Mouse (Mus musculus): ENCODE measurements around the gene Ccdc50. TPM values are rescaled to one million over a fixed set of nuclear protein-coding genes. Genes with fewer than 3 reads are reported as not detected.

The Ccdc50 gene
- 41.6 and 42.0 TPM in 2 replicates for polyA plus RNA-seq (2015; fragmentation: Nextera tagmentation; extraction: Ambion mirVana)

GRCm38 (mm10) chr16:27388761-27389451 lies at the start of gene Ccdc50:
Gene Ccdc50 (plus strand): TSS chr16:27388869.
- Histone ChIP-seq H3K9me3 (no peaks in the 10 kb centered on the region), H3K4me2 (peak within 1 kb of the TSS; percentile 71), H3K9ac (peak within 1 kb of the TSS; percentile 98), H3K36me3 (no peaks in the 10 kb centered on the region), H3K4me3 (peak within 1 kb of the TSS; percentile 93), H3K4me1 (peaks cover 19% of the 10 kb centered on the region), H3K27ac (peak within 1 kb of the TSS; percentile 95), H3K27me3 (no peaks in the 10 kb centered on the region)
- WGBS: under 1% methylated on average over 60 of the region's 69 CpGs
- ATAC-seq (ENCODE audit: insufficient number of reproducible peaks, insufficient read depth, low FRiP score, low TSS enrichment, low read depth): peak; percentile 91

GRCm38 (mm10) chr16:27347521-27347920 lies 41.1 kb upstream of the Ccdc50 start:
- 66% methylated on average over 3 of the region's 3 CpGs for WGBS
- no peaks in the 10 kb centered on the region for H3K36me3 ChIP-seq
- ATAC-seq (ENCODE audit: insufficient number of reproducible peaks, insufficient read depth, low FRiP score, low TSS enrichment, low read depth): no peak
- no peaks in the 10 kb centered on the region for H3K27me3 ChIP-seq
- no peak overlapping the region for H3K27ac ChIP-seq
- H3K4me2 ChIP-seq: no peak overlapping the region
- H3K4me1 ChIP-seq: no peaks in the 10 kb centered on the region
- no peak overlapping the region for H3K4me3 ChIP-seq
- no peak overlapping the region for H3K9ac ChIP-seq
- H3K9me3 ChIP-seq: no peaks in the 10 kb centered on the region

- Histone ChIP-seq H3K4me2 (no peak overlapping the region), H3K27ac (no peak overlapping the region), H3K36me3 (no peaks in the 10 kb centered on the region), H3K4me3 (no peak overlapping the region), H3K4me1 (no peaks in the 10 kb centered on the region), H3K27me3 (no peaks in the 10 kb centered on the region), H3K9me3 (no peaks in the 10 kb centered on the region), H3K9ac (no peak overlapping the region)
- WGBS: 80% methylated on average over 1 of the region's 1 CpGs
- ATAC-seq (ENCODE audit: insufficient number of reproducible peaks, insufficient read depth, low FRiP score, low TSS enrichment, low read depth): no peak
Measured at GRCm38 (mm10) chr16:27348359-27348758, 40.3 kb upstream of the Ccdc50 start.

DNA sequence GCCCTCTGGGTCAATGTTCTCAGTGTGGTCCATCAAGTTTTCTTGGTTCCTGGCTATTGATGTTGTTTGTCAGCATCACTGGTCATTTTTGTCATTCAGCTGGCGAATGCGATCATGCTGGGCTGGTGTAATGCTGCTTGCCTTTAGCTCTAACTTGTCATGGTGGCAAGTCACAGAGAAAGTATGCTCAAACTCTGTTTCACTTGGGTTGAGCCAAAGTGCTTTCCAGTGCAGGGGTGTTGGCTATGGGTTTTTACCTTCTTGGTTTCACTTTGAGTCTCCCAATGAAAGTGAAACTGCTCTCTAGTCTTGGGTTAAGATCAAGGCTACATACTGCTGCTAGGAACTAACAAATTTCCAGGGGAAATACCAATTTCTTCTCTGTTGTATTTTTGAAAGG lies 39.4 kb upstream of the Ccdc50 start:
- H3K36me3 ChIP-seq: no peaks in the 10 kb centered on the region
- WGBS: 86% methylated on average over 2 of the region's 2 CpGs
- H3K27ac ChIP-seq: no peak overlapping the region
- no peaks in the 10 kb centered on the region for H3K9me3 ChIP-seq
- no peaks in the 10 kb centered on the region for H3K4me1 ChIP-seq
- no peak for ATAC-seq (ENCODE audit: insufficient number of reproducible peaks, insufficient read depth, low FRiP score, low TSS enrichment, low read depth)
- H3K9ac ChIP-seq: no peak overlapping the region
- H3K4me3 ChIP-seq: no peak overlapping the region
- H3K27me3 ChIP-seq: no peaks in the 10 kb centered on the region
- H3K4me2 ChIP-seq: no peak overlapping the region

- ATAC-seq (ENCODE audit: insufficient number of reproducible peaks, insufficient read depth, low FRiP score, low TSS enrichment, low read depth): no peak
- Histone ChIP-seq H3K9ac (no peak overlapping the region), H3K4me3 (no peak overlapping the region), H3K27ac (no peak overlapping the region), H3K4me1 (no peaks in the 10 kb centered on the region), H3K9me3 (no peaks in the 10 kb centered on the region), H3K27me3 (no peaks in the 10 kb centered on the region), H3K4me2 (no peak overlapping the region), H3K36me3 (no peaks in the 10 kb centered on the region)
- 87% methylated on average over 7 of the region's 7 CpGs for WGBS
Measured at GRCm38 (mm10) chr16:27349878-27350532, 38.7 kb upstream of the Ccdc50 start.

DNA sequence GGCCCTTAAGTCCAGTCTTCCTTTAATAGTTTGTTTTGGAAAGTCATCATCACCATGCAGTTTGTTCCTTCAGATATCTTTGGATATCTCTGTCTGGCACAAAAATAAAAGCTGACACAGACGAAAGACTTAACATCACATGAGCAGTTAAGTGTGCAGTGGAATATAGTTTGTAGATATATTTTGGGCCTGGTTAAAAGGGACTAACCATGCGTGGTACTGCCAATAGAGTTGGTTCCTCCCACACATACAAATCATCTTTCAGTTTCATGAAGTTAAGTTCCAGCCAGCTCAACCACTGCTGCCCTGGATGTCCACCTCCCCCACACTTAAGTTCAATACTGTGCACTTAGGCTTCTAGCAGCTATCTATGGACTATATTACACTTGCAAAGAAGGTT lies 34.2 kb upstream of the Ccdc50 start:
- no peaks in the 10 kb centered on the region for H3K27me3 ChIP-seq
- H3K36me3 ChIP-seq: no peaks in the 10 kb centered on the region
- H3K4me1 ChIP-seq: no peaks in the 10 kb centered on the region
- no peak overlapping the region for H3K4me2 ChIP-seq
- H3K9ac ChIP-seq: no peak overlapping the region
- 86% methylated on average over 2 of the region's 2 CpGs for WGBS
- no peaks in the 10 kb centered on the region for H3K9me3 ChIP-seq
- no peak overlapping the region for H3K27ac ChIP-seq
- H3K4me3 ChIP-seq: no peak overlapping the region
- ATAC-seq (ENCODE audit: insufficient number of reproducible peaks, insufficient read depth, low FRiP score, low TSS enrichment, low read depth): no peak

GRCm38 (mm10) chr16:27360059-27360458 lies 28.6 kb upstream of the Ccdc50 start:
- Histone ChIP-seq H3K4me1 (no peaks in the 10 kb centered on the region), H3K27me3 (no peaks in the 10 kb centered on the region), H3K4me3 (no peak overlapping the region)

DNA sequence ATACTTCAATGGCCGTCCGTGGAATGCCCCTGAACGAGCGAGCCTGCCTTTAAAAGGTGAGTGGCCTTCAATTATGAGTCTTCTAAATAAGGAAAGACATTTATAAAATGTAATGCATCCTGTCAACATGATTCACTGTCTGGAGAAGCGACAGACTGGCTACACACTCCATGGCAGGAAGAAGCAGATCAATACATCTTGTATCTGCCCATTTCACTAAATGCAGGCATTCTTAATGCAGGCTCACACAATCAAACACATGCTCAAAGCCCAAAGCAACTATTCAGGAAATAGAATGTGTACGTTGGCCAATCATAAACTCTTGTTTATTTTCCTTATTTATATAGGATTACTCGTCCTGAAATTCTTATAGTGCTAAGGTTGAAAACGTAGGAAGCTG lies 18.5 kb upstream of the Ccdc50 start, which contains the start of gene Uts2b:
TSS of gene Uts2b (minus strand) at position 49 of the 400 bp plus-strand sequence.
- Histone ChIP-seq H3K27ac (no peak within 1 kb of the TSS), H3K9ac (no peak within 1 kb of the TSS), H3K9me3 (no peaks in the 10 kb centered on the region), H3K4me1 (no peaks in the 10 kb centered on the region), H3K36me3 (no peaks in the 10 kb centered on the region), H3K4me3 (no peak within 1 kb of the TSS), H3K27me3 (no peaks in the 10 kb centered on the region), H3K4me2 (no peak within 1 kb of the TSS)
- no peak for ATAC-seq (ENCODE audit: insufficient number of reproducible peaks, insufficient read depth, low FRiP score, low TSS enrichment, low read depth)
- 70% methylated on average over 8 of the region's 8 CpGs for WGBS

More at GRCm38 (mm10) chr16:27360059-27360458, 28.6 kb upstream of the Ccdc50 start:
- H3K27ac ChIP-seq: no peak overlapping the region
- ATAC-seq (ENCODE audit: insufficient number of reproducible peaks, insufficient read depth, low FRiP score, low TSS enrichment, low read depth): no peak
- no peak overlapping the region for H3K9ac ChIP-seq
- 89% methylated on average over 1 of the region's 1 CpGs for WGBS
- H3K36me3 ChIP-seq: no peaks in the 10 kb centered on the region
- no peak overlapping the region for H3K4me2 ChIP-seq
- H3K9me3 ChIP-seq: no peaks in the 10 kb centered on the region

DNA sequence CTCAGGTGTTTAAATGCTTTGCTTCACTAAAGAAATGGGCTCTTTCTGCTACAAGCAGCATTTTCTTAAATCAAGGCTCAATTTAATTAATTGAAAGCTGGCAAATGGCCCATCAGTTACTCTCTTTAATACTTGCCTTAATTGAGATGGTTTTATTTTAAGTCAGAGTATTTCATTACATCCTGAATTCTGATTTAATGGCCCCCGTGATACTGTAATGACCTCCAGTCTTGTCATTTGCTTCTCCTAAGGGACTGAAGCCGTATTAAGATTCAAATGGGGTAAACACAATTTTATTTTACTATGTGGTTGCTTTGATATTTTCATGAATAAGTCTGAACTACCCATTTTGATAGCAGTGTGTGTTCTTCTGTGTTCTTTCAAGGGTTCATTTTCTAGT lies 18.0 kb upstream of the Ccdc50 start:
- Histone ChIP-seq H3K4me2 (no peak overlapping the region), H3K9me3 (no peaks in the 10 kb centered on the region), H3K4me1 (no peaks in the 10 kb centered on the region), H3K27ac (no peak overlapping the region), H3K36me3 (no peaks in the 10 kb centered on the region), H3K4me3 (no peak overlapping the region), H3K9ac (no peak overlapping the region), H3K27me3 (no peaks in the 10 kb centered on the region)
- 57% methylated on average over 2 of the region's 2 CpGs for WGBS
- no peak for ATAC-seq (ENCODE audit: insufficient number of reproducible peaks, insufficient read depth, low FRiP score, low TSS enrichment, low read depth)

- no peak for ATAC-seq (ENCODE audit: insufficient number of reproducible peaks, insufficient read depth, low FRiP score, low TSS enrichment, low read depth)
- Histone ChIP-seq H3K27ac (no peak overlapping the region), H3K4me2 (no peak overlapping the region), H3K27me3 (no peaks in the 10 kb centered on the region), H3K9me3 (no peaks in the 10 kb centered on the region), H3K36me3 (no peaks in the 10 kb centered on the region), H3K4me1 (no peaks in the 10 kb centered on the region), H3K9ac (no peak overlapping the region), H3K4me3 (no peak overlapping the region)
- 74% methylated on average over 3 of the region's 3 CpGs for WGBS
Measured at GRCm38 (mm10) chr16:27374139-27374538, 14.5 kb upstream of the Ccdc50 start.

DNA sequence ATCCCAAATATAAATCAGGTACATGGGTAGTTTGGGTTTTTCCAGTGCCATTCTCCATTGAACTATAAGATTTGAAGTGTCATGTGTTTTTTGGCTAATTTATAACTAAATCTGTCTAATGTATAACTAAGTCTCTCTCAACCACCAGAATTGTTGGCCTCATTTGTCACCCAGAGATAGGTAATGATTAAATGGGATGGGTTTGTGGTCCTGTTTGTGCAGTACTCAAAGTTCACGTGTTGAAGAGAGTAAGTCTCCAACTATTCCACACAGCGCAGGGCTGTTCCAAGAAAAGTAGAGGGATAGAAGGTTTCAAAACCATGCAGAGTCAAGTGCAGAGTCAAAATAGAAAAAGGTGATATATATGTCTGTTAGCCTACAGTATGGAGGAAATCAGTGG lies 13.4 kb upstream of the Ccdc50 start:
- H3K27me3 ChIP-seq: no peaks in the 10 kb centered on the region
- H3K4me3 ChIP-seq: no peak overlapping the region
- no peak overlapping the region for H3K27ac ChIP-seq
- no peak overlapping the region for H3K4me2 ChIP-seq
- H3K9ac ChIP-seq: no peak overlapping the region
- 93% methylated on average over 2 of the region's 2 CpGs for WGBS
- H3K4me1 ChIP-seq: no peaks in the 10 kb centered on the region
- no peaks in the 10 kb centered on the region for H3K36me3 ChIP-seq
- H3K9me3 ChIP-seq: no peaks in the 10 kb centered on the region
- no peak for ATAC-seq (ENCODE audit: insufficient number of reproducible peaks, insufficient read depth, low FRiP score, low TSS enrichment, low read depth)

DNA sequence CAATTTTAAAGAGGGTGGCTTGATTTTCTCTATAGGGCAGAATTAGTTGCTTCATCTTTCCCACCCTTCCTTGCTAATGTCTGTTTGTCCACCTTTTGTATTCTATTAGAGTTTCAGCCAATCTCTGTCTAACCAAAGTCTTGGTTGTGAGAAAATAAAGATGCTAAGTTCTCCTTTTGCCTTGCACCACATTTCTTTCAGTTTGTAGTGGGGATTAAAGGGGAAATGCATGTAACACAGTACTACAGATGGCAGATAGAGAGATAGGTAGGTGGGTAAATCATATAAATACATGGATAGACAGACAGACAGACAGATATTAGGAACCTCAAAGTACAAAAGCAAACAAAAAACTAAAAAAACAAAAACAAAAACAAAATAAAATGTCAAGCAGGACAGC lies 12.1 kb upstream of the Ccdc50 start:
- no peaks in the 10 kb centered on the region for H3K9me3 ChIP-seq
- H3K4me3 ChIP-seq: no peak overlapping the region
- H3K4me1 ChIP-seq: no peaks in the 10 kb centered on the region
- H3K27ac ChIP-seq: no peak overlapping the region
- H3K27me3 ChIP-seq: no peaks in the 10 kb centered on the region
- ATAC-seq (ENCODE audit: insufficient number of reproducible peaks, insufficient read depth, low FRiP score, low TSS enrichment, low read depth): no peak
- no peak overlapping the region for H3K9ac ChIP-seq
- H3K4me2 ChIP-seq: no peak overlapping the region
- H3K36me3 ChIP-seq: no peaks in the 10 kb centered on the region
